Mouse (Mus musculus) MN1 (cell line): ENCODE measurements at regions not wholly inside any gene's neighbourhood (a gene's known extent, or its start where the extent isn't known, plus 50 kb on each side); places are given as distances from the start of the nearest gene placed in this dataset.

Experiments
- DNase-seq: peaks from one replicate; pipeline ENCODE4 v3.0.0-alpha.2; 2016; ENCODE audit warnings: low spot score

DNA sequence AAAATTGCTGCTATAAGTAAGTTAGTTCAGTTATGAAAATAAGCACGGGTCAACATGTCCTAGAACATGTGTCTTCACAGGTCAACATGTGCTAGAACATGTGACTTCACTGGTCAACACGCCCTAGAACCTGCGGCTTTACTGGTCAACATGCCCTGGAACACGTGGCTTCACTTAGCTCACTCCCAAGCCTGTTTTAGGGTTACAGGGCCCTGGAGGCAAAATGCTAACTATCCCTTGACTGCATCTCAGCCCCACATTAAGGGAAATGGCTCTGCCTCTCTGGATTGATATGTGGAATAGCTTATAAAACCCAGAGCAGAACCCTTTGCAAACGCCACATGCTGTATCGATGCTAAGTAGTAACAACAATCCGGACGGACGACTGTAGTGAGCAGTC, 67.8 kb downstream of the Nkx6-1 start:
- no peak for DNase-seq

DNA sequence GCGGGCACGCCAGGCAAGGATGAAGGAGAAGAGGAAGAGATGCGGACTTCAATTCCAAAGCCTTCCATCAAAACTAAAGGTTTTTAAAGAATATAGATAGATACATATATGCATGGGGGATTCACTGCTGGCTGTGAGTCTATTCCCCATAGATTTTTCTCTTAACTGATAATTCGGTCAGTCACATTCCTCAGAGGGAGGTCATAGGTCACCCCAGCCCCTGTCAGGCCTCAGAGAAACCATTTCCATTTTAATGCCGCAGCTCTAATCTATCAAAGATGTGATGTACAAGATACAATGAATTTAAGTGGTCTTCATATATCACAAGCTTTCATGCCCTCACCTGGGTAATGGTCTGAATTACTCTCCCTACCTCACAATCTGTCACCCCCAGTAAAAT, 73.6 kb downstream of the Nkx6-1 start:
- no peak for DNase-seq

DNA sequence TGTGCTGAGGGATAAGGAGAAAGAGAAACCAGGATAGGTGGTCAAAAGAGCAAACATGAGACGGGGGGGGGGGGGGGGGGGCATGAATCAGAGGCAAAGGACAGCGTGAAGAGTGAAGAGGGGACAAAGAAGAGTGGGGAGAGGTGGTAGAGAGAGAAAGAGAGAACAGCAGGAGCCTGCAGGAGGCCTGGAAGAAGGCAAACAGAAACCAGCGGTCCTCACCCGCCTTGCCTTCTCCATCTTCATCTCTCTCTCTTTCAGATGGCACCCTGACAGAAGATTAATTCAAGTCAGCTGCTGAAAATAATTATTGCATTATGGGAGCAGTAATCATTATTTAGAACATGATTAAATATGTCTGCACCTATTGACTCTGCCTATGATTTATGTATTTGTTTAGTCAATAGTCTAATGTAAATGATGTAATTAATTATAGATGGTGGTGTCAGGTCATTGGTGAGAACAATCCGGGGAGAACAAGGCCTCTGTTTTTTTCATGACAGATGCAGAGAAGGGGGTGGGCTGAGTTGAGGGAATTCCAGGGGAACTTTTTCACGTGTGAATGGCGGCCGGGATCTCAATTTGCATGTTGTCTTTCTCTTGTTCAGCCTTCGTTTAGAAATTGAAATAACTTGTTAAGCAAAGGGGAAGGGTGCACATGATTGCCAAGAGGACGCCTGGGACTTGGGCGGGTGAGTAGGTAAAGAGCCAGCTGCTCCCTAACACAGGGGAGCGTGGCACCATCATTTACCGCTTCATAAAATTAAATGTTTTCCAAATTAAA, 74.3 kb downstream of the Nkx6-1 start:
- no peak for DNase-seq

DNA sequence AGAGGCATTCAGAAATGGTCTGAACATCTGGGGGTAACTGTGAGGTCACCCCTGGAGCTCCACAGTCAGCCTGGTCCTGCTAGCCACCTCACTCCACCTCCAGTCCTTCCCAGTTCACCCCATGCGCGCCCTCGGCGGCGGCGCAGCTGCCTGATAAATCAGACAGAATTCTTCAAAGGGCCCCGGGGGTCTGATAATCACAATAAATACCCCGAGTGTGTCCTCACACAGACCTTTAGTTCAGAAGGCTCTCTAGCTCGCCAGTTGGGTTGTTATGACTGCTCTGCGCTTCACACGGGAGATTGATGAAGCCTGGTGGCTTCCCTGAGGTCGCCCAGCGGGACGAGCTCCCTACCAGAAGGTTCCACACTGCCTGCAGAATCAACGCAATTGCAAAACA, 91.8 kb downstream of the Nkx6-1 start:
- DNase-seq = no peak

DNA sequence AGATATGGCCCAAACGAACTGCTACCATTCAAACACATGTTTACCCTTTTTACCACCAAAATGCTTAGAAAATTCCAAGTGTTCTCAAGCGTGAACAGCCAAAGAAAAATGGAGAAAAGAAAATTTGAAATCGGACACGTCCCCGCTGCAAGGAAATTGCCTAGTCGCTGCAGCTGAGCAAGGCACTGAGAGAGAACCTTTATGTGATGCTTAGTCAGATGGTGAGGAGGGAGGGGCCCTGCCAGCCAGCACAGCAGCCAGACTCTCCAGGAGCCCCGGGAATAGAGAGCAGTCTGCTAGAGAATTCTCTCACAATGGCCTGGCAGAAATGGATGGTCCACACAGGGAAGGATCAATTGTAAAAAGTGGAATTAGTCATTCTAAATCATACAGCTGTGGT, 99.0 kb downstream of the Nkx6-1 start:
- no peak for DNase-seq

DNA sequence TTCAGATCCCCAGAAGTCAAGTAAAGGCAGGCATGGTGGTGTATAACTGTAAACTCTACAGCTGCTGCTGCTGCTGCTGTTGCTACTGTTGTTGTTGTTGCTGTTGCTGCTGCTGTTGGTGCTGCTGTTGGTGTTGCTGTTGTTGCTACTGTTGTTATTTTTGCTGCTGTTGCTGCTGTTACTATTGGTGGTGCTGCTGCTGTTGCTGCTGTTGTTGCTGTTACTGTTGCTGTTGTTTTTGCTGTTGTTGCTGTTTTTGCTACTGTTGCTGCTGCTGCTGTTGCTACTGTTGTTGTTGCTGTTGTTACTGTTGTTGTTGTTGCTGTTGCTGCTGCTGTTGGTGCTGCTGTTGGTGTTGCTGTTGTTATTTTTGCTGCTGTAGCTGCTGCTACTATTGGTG, 104.4 kb downstream of the Nkx6-1 start:
- DNase-seq = no peak

DNA sequence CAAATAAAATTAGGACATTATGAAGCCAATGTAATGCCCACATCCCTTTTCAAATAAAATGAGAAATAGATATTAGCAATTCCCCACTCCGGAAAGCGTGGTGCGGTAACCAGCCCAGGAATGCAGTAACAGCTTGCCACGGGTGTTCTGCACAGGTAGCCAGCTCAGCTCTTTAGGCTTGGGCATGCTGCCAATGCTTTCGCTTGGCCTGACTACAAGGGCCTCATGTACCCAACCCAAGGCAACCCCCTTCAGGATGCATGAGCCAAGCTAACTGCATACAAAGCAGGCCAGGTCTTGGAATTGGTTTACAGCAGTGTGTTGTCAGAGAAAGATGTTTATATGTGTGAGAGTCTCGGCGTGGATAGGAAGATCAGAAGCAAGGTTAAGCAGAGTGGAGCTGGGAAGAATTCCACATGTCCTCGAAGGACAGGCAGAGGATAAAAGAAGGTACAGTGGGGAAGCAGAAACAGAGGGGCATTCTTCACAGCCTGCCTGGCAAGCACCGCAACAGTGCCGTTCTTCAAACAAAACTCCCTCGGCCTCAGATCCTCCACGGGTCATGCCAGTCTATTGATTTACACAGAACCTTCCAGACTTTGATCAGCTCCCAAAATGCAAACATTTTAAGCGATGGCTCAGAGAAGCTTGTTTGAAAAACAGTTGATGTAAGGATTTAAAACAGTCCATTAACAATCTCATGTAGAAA, 106.4 kb downstream of the Nkx6-1 start:
- DNase-seq = no peak

DNA sequence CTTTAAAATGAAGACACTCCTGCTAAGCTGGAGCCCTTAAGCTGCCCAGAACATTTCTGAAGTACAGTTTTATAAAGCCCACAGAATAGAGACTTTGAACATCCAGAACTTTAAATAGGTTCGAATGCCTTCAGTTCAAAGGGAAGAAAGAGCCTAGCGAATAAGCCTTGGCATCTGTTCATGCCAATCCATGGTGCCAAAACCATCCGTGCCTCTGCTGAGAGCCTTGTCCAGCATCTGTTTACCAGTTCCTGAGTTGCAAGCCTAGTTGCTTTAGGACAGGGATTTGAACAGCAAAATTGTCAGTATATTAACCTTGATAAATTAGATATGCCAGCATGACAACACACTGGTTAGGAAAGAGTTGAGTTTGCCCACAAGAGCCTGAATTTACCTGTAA, 107.6 kb downstream of the Nkx6-1 start:
- no peak for DNase-seq

DNA sequence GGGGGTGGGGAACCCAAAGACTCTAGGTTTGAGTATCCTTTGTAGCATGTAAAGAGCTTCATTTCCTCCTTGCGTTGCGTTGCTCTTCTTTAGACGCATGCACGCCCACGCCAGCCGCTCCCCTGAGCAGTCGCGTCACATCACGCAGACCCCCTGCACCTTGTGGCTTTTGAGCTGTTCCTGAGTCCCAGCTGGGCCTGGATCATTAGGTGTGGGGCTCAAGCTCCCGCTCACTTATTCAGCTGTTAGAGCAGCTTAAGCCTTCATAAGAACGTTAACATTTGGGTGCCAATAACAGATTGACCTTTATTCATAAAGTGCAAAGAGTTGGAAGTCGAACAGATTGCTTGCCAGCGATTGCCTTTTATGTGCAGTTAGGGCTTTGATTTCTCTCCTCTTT, 121.5 kb downstream of the Nkx6-1 start:
- DNase-seq = no peak

DNA sequence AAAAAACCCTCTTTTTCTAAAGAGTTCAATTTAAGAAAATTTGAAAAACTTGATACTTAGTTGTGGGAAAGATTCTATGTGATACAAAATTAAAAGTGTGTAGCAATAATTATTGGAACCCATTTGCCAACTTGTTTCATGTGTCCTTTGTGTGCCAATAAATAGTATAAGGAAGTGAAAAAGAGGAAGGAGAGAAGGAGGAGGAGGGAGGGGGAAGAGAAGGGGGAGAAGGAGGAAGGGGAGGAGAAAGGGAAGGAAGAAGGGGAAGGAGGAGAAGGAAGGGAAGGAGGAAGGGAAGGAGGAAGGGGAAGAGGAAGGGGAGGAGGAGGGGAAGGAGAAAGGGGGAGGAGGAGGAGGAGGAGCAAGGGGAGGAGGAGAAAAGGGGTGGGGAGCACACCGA, 125.0 kb downstream of the Nkx6-1 start:
- DNase-seq = no peak

DNA sequence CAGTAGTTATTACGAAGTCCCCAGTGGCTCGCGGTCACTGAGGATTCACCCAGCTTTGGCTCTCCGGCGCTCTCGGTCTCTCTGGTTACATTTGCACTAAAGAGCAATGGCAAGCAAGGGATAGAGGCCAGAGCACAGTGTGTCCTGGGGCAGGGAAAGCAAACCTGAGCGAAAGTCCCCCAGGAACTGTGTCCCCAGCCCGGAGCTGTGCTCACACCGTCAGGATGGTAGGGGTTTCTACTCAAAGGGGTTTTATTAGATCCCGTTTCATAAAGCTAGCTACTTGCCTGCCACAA, 125.6 kb downstream of the Nkx6-1 start:
- DNase-seq = no peak

DNA sequence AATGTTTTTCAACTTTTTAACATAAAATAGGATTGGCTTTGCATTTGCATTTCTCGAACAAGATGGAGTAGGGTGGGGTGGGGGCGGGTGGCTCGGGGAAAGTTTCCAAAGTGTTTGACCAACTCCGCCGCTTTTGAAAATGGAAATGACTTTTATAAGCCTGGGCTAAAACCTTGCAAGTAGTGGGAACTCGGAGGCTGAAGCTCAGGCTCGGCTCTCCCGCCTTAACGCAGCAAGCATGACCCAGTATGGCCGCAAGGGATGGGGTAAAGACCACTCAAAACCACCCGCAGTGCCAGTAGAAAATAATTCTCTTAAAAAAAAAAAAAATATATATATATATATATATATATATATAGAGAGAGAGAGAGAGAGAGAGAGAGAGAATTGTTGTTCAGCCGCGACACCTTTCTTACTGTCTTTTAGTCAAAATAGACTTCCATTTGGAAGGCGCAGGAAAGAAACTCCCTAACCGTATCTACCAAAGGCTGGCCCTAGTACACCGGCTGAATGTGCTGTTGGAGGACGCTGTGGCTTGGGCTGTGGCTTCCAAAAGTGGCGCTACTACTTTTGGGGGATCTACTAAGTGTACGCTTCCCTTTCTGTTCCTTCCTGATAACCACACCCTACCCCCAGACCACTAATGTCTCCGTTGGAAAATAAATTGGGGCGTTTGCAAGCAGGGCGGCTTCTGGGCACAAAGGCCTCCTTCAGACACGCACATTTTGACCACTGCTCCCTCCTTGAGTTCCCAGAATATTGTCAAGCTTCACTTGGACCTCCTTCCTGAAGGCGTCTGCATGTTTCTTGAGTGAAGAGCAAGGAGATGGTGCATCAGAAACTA, 126.2 kb downstream of the Nkx6-1 start:
- no peak for DNase-seq

DNA sequence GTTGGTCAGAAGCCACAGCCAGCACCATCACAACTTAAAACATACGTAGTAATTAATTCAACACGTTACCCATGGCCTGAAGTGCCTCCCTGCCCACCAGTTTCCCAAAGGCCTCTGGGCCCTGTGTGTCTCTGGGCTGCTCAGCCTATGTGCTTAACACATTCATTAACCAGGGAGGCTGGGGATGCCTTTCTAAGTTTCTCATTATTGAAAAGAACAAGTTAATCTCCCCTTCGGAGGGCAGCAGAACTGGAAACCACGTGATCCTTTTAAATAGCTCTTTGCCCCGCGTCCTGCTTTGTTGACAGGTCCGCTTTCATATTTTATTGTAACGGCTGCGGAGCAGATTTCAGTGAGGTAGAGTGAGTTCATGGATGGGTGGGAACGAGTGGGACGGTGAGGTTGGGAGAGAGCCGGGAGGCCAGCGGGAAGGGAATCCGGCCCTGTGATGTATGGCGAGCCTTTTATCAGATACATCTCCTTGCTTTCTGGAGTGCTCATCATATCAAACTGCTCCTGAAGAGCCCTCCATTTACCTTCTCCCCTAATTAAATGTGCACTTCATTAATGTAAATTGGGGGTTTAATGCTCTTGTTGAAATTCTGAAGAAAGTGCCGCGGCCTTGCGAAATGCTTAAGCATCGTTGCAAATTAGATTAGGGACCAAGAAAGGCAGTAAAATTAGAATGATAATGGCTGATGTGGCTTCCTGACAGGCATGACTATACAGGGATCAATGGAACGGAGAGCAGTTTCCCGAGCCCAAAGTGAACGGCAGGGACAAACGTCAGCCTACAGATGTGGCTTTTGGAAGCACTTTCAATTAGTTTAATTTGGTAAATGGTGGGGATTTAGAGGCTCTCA, 127.0 kb downstream of the Nkx6-1 start:
- no peak for DNase-seq

DNA sequence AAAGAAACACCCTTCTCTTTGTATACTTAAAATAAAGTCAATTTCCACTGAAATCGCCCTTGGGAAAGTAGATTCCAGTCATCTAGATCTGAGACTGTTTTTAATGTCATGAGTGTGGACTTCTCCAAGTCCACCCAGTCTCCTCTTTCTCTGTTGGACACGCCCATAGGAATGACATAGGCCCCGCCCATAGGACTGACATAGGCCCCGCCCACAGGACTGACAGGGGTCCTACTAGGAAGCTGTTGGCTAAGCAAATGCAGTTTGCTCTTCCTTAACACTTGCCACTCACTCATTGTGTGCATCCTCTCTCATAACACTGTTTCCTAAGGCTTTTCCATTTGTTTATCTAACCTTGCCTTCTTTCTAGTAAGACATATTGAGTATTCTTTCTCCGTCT, 129.3 kb downstream of the Nkx6-1 start:
- DNase-seq = no peak

DNA sequence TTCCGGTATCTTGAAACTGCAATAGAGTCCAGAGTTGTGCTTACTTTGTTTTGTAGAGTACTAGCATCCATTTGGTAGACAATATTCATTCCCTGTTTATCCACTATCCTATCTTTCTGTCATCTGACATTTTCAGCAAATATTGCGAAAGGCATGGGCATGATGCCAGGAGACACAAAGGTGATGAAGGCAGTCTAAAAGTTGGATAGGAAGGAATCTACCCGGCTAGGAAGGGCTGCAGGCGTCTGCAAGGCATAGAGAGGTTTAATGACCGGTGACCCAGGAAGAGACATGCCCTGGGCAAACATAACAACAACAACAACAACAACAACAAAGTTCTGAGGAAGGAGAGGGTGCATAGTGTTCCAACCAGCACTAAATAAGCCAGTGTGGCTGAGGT, 139.4 kb downstream of the Nkx6-1 start:
- no peak for DNase-seq

DNA sequence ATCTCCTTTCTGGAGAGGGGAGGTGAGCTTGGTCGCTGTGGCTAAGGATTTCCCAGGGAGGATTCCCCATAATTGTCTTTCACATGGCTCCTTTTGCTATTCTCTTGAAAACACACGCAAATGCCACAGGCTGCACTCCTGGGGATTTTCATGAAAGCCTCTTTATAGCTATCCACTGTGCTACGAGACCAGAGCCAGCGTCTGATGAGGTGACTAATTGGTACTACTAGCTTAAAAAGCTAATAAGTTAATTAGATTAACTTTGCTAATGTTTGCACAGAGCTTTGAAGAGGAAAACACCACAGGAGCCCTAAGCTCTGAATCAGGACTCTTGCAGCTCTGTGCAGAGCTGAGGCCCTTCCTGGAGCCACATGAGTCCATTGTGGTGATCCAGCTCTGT, 140.1 kb downstream of the Nkx6-1 start:
- DNase-seq = no peak

DNA sequence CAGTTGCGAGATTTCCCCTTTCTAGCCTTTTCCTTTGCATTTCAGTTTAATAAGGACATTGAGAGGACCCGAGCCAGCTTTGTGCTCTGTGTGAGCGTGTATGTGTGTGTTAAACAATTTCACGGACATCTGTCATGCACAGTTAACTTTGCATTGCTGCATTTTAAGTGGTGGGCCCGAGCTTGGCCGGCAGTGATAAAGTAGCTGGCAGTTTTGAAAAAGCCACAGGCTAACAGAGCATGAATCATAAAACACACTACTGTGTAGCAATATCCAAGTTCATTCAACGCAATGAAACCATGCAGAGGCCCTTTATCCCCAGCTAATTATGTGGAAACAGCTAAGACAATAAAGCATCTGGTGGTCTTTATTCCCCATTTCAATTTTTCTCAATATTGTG, 140.9 kb downstream of the Nkx6-1 start:
- DNase-seq = no peak

DNA sequence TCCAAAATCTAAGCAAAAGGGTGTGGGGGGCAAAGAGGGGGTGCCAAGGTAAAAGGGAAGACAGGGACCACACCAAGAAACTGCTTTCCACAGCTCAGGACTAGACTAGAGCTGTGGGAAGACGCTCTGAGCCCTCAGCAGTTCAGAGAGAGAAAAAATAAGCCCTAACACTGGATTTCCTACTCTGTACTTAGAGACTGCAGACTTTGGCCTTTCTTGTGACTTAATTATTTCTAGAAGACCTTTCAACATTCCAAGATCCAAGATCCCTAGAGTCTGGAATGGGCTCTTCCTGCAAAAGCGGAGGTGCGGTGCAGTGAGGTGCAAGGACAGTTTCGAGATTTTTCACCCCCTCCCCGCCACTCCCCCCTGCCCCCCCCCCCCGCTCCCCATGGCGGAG, 141.3 kb downstream of the Nkx6-1 start:
- DNase-seq = no peak

DNA sequence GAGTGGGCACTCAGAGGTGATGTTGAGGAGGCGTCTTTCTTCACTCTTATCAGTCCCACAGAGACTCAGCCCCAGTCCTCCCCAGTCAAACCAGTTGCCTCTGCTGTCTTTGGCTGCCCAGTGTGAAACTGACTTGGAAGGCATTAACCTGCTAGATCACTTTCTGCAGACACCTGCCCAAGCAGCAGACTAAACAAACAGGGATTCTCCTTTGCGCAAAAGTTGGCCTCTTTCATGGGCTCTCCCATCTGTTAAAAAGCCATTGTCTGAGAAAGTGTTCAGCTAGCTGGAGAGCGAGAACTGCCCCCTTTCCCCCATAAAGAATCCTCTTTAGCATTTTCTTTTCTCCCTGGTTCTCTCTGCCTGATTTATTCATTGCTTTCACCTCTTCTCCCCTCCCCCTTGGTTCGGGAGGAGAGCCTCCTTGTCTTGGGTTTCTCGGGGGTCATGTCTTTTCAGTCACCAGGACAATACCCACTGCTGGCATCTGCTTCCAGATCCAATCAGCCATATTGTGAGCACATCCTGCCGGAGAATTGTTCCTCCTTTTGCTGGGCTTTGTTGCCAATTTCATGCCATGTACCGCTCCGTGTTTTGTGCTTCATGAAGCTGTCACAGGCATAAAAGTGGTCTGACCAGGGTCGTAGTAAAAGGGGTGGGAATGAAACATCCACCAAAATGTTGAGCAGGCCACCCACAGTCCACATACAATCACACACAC, 143.7 kb downstream of the Nkx6-1 start:
- DNase-seq = no peak

DNA sequence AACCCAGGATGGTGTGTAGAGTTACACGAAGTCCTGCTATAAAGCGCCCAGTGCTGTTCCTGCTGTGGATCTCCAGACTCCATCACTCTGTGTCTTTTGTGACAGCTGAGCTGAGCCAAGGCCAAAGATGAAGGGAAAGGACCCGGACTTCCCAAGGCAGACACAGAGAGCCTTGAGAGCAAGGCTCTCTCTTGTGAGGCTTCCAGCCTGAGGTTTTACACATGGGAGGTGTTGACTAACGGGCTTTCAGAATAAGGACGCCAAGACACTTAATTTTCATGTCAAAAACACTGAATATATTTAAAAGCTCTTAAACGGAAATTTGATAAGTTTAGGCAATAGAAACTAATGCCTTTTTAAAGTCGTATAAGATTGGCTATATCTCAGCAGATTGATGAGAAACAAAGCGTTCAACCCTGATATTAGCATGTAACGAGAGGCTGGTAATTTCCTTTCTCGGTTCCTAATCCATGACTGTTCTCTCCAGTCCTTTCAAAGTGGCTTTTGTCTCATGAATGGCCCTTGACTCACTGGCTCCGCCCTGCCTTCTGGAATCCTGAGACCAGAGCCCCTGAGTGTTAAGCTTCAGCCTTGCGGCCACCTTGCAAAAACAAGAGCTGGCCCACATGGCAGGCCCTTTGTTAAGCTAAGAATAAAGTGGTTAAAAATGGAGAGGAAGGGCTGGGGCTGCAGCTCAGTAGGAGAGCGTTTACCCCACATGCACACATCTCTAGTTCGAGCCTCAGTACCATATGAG, 145.8 kb downstream of the Nkx6-1 start:
- DNase-seq = no peak

DNA sequence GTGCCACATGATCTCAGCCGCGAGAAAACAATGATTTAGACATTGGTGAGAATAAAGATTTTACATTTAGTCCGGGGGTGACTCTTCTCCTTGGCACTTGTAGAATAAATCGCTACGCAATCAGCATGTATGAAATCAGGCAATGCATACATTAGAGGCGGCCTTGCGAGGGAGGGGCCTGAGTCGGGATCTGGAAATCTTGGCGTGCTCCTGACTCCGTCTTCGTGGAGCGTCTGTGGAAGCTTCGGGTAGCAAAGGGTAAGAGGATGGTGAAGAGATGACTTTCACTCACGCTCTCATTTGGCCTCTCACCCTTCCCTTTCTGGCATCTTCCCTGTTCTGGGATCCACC, 167.1 kb downstream of the Nkx6-1 start:
- DNase-seq = no peak
